Mouse (Mus musculus): ENCODE measurements around the gene Frmd8.

GRCm38 (mm10) chr19:5811771-5812504 is 63.1 kb downstream of the Frmd8 start:
- TF ChIP-seq CTCF (IDR thresholded peaks at IDR 0.05; ENCODE audit: low read depth, low read length) (no peak), POLR2A (IDR thresholded peaks at IDR 0.05; ENCODE audit: extremely low read depth, insufficient read depth, low read length) (no peak)

Data from liver, adult 2 months (tissue).